Mouse (Mus musculus) E14TG2a.4 (cell line): ENCODE results near the gene Atxn1.

ENCODE experiments used
- CTCF ChIP-seq: conservative IDR thresholded peaks from 2 replicates; pipeline ENCODE4 v1.5.1; 2014; ENCODE audit warnings: low read length
- NANOG ChIP-seq: IDR thresholded peaks from 2 replicates; pipeline ENCODE4 v1.6.1; 2014; ENCODE audit warnings: borderline replicate concordance, low read length, mixed read lengths
- POU5F1 ChIP-seq: IDR thresholded peaks from 2 replicates; pipeline ENCODE4 v1.6.1; 2014; ENCODE audit warnings: low read length, borderline replicate concordance

- TF ChIP-seq CTCF, result no peak
- no peak for TF ChIP-seq NANOG
- no peak for TF ChIP-seq POU5F1
Measured at GRCm38 (mm10) chr13:45861098-45861580, 103.7 kb downstream of the Atxn1 start.
